Mouse (Mus musculus): ENCODE results near the gene Rhno1.

- TF ChIP-seq CHD2 (IDR thresholded peaks at IDR 0.05; ENCODE audit: low read length) (no peak), CTCF (IDR thresholded peaks at IDR 0.05 in 2 of 3, conservative IDR thresholded peaks at IDR 0.05 in 1 of 3; ENCODE audit: control insufficient read depth in 1 of 3, insufficient read depth in 1 of 3, low read depth in 2 of 3, low read length in 3 of 3, poor library complexity in 1 of 3, severe bottlenecking in 1 of 3) (no peak), TAL1 (IDR thresholded peaks at IDR 0.05; ENCODE audit: low read length) (no peak), E2F4 (IDR thresholded peaks at IDR 0.05; ENCODE audit: borderline replicate concordance, low read depth, low read length) (no peak), EP300 (IDR thresholded peaks at IDR 0.05; ENCODE audit: low read depth in 1 of 2, low read length in 2 of 2) (no peak), BHLHE40 (IDR thresholded peaks at IDR 0.05; ENCODE audit: borderline replicate concordance, low read depth, low read length) (no peak), JUND (IDR thresholded peaks at IDR 0.05; ENCODE audit: low read depth, low read length) (no peak), TBP (IDR thresholded peaks at IDR 0.05; ENCODE audit: low read depth, low read length) (no peak), ZNF384 (IDR thresholded peaks at IDR 0.05; ENCODE audit: low read depth, low read length) (no peak), USF2 (IDR thresholded peaks at IDR 0.05; ENCODE audit: borderline replicate concordance in 1 of 2, insufficient read depth in 1 of 2, low read depth in 1 of 2, low read length in 2 of 2) (no peak)
Observed at GRCm38 (mm10) chr6:128337467-128337866, 25.2 kb downstream of the Rhno1 start.

All from MEL (cell line).